Mouse (Mus musculus) kidney, postnatal 14 days (tissue): ENCODE results near the gene Selenos.

Source experiments
- DNase-seq: peaks from one replicate; pipeline ENCODE4 v3.0.0; 2022; ENCODE audit warnings: mixed read lengths

Selenos gene

DNA sequence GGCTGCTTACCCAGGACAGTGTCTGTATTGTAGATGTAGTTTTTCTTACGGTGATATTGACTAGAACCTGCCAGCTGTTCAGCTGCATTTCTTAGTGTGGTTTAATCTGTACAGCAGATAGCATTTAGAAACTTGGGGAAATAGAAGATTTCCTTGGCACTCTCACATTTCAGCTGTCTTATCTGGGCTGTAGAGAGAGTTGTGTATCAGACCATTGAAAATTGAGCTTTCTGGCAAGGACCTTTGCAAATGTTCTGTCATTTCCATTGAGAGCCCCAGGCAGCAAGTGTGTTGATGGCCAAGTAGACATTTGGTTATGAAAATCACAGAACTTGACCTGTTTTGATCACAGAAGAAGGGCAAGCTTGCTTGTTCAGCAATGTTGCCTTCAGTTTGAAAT is 40.7 kb downstream of the Selenos start:
- DNase-seq: no peak

DNA sequence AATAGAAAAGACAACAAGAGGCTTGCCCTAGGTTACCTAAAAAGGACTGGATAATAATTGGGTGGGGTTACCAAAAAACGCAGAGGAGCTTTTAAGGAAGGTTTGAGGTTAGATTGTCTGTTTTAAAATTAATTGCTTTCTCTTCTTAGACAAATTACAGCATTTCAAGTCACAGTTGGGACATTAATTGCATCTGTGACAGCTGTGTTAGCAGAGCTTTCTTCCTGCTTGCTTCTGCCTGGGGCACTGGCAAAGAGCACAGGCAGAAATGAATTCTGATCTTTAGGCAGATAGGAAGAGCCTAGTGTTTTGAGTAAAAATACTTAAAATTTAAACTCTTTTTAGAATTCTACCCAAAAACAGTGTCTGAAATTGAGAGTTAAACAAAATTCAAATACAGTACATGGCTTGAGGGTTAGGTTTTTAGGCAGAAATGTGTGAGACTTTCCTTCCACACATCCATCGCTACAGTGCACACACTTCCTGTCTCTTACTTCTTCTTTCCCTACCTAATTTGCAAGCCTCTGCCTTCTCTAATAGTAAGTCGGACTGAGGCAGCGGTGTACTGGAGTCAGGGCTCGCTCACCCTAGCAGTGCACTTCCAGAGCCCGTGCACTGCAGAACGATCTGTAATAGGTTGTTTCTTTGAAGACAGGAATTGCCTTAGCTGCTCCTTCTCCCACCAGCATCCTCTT is 41.4 kb downstream of the Selenos start:
- no peak for DNase-seq

DNA sequence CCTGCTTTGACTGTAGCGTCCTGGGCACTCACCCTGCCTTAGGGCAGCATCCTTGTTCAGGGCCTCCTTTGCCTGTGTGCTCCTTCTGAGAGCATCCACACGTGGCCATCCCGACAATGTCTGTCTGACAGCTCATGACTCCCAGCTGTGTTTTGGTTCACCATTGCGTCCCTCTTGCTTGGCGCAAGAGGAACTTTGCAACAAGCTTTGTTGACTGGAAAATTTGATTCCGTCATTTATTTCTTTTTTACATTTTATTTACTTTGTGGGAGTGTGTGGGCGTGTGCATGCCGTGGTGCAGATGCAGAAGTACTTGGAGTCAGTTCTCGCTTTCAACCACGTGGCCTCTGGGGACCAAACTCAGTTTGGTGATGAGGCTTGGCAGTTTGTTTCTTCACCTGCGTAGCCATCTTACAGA is 45.1 kb downstream of the Selenos start:
- no peak for DNase-seq

DNA sequence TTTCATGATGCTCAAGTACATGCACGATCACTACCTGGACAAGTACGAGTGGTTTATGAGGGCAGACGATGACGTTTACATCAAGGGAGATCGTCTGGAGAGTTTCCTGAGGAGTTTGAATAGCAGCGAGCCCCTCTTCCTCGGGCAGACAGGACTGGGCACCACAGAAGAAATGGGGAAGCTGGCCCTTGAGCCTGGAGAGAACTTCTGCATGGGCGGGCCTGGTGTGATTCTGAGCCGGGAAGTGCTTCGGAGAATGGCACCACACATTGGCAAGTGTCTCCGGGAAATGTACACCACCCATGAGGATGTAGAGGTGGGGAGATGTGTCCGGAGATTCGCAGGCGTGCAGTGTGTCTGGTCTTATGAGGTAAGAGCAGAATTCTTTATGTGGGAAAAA is 45.9 kb downstream of the Selenos start:
- DNase-seq: no peak

DNA sequence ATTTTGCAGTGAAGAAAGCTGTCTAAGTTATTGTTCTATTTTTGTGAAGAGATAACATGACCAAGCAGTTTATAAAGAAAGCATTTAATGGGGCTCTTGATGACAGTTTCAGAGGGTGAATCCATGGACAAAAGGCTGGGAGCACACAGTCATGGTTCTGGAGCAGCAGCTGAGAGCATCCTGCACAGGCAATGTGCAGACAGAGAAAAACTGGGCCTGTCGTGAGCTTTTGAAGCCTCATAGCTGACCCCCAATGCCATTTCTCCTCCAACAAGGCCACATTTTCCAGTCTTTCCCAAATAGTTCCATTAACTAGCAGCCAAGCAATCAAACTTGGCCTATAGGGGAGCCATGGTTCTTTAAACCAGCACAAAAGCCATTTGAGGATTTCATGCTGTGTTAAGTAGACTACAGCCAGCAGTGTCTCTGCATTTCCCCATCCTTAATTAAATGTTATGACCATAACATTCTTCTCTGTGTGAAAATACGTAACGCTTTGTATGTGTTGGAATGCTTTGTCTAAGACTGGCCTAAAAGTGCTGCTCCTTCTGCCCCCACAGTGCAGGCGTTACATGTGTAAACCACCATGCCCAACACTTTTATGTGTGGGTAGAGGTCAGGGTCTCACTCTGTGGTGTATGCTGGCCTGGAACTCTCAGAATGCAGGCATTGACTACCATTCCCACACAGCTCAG is 48.6 kb downstream of the Selenos start:
- no peak for DNase-seq

DNA sequence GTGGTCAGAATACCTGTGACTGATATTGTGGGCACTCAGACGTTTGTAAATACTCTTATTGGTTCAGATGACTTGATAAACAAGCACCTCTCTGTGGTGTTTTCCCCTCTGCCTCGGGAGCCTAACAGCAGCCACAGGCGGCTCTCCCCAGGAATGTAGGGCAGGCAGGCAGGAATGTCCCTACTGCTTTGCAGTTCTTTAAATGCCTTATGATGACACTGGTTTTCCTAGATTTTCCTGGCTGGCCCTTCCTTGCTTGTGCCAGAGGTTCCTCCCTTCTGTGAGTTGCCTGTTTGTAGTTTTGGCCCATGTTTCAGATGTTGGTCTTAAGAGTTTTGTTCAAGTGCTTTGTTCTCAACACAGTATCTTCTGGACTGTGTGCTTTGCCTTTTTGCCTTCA is 49.4 kb downstream of the Selenos start:
- no peak for DNase-seq

DNA sequence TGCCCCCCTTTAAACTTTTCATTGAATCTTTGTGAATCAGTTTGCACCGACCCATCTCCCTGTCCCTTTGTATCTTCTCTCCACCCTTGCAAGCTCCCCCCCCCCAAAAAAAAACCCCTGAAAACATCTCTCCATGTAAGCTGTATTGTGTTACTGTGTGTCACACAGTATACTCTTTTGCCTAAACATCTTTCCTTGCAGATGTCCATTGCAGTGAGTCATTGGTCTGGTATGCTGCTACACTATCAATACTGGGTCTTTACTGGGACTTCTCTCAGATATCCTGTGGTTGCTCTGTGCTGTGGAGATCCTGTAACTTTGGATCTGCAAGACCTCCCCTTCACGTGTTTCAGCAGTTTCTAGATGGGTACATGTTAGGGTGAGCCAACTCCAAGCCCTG is 50.8 kb downstream of the Selenos start:
- no peak for DNase-seq

DNA sequence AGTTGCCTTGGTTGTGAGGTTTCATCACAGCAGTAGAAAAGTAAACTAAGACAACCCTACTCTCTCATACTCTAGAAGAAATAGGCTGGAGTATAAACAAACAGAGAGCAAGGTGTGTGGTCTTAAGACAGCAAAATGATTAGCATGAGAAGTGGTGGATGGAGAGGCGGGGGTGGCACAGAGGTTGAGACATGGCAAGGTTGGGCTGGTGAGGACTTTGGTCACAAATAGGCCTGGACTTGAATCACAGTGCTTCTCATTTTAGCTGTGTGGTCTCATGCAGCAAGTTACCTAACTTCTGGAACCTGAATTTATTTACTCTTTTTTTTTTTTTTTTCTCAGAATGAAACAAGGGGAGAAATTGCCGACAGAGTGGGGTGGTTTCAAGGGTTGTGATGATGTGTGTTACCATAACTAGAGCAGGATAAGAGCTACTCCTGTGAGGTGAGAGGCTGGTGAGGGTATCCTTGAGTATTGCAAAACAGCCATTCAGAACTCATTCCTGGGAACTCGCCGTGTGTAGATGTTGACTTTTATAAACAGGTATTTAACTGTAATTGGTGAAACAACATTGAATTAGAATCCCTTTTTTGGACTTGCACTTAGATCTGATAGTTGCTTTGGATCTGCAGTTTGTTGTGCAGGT is 52.5 kb downstream of the Selenos start:
- DNase-seq: no peak

DNA sequence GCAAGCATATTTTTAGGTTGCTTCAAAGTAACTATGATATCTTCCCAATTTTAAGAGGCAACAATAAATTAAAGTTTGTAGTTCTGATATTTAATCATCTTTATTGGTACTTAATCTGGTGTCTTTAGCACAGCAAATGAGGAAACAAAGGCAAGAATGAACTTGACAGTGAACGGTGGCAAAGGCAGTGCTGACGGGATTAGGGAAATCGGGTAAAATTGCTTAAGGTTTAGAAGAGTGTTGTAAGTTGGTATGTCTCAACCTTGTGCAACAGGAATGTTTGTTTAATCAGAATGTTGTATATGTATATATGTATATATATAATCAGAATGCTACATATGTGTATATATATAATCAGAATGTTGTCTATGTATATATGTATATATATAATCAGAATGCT is 54.7 kb downstream of the Selenos start:
- no peak for DNase-seq

DNA sequence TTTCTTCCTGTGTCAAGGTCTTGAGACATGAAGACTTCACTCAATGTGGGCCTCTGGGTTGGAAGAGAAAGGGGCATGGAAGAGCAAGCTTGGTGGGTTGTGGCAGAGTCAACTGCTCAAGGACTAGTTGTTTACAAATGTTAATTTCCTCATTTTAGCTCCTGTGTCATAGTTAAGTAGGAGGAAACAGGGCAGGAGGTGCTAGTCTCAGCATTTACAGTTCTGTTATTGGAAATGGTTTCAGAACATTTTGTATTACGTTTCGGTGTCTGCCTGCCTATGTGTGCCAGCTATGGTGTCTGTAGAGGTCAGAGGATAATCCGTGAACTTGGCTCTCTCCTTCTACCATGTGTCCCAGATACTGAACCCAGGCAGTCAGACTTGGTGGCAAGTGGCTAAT is 56.2 kb downstream of the Selenos start:
- no peak for DNase-seq

DNA sequence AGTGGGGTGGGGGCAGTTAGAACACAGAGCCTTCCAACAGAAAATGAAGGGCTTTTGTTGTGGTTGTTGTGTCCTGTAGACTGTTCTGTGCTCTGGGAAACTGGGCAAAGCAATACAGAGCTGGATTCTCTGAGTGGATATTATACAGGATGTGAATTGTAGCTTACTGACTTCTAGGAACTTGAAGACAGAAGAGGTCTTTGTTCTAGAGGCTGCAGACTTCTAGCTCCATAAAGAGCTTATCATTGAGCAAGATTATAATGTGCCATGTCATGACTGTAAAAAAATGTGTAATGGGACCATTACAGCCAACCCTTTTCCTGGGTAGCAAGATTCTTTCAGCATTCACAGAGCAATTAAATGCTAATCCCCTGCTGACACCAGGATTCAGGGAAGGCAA is 56.7 kb downstream of the Selenos start:
- no peak for DNase-seq

DNA sequence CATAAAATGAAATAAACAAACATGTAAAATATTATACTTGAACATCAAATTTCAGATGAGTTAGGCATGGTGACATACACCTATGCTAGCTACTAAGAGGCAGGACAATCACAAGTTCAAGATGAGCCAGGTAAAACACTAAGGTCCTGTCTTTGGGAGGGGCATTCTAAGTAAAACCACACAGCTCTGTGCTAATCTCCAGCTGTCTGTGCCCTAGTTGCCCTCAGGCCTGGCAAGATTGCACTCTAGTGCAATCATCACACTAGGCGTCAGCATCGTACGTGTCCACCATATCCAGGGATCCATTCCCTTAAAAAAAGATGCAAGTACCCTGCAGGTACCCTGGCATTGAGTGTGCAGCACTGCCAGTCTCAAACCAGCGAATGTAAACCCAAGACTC is 57.9 kb downstream of the Selenos start:
- DNase-seq: no peak

DNA sequence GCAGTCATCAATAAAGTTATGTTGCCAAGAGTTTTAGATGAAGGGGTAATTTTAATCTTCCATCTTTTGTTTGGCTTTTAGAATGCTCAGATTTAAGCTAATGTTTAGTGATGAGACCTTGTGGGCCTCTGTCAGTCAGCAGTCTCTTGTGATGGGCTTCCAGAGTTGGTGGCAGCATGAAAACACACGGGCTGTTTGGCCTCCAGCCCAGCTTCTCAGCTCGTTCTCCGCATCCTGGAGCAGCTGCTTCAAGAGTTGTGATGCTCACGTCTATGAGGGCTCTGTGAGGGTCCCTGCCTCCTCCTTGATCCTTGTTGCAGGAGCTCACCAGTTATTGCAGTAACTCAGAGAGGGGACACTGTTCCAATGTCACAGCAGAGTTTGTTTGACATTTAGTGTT is 58.9 kb downstream of the Selenos start:
- no peak for DNase-seq

DNA sequence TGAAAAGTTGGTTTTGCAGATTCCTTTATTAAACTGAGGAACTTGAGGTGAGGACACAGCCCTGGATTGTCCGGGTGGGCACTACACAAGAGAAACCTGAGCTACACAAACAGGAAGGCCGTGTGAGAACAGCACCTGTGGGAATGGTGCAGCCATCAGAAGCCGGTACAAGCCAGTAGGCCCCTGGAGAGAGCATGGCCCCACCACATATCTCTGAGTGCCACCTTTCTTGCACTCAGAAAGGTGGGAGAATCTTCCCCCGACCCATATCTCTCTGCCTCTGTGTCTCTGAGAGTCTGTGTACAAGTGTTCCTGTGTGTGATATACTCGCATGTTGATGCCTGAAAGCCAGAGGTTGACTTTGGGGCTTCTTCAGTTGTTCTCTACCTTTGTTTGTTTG is 59.4 kb downstream of the Selenos start:
- DNase-seq: no peak
